Mouse (Mus musculus): Measurements from ENCODE around the gene Kcnip1.

The Kcnip1 gene

DNA sequence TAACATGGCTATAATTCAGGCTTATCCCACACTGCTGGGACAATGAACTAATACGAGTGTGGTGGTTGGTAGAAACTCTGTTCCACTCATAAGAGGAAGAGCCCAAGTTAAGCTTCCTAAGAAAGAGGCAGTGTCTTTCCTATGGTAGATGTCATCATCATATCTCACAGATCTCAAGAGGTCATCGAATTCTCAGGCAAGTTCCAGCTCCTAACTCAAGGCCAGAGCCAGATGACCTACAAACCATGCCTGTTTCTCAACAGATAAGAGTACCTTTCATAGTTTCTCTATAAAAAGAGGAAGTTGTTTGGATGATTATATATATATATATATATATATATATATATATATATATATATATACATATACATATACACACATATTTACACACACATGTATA, 6.4 kb downstream of the Kcnip1 start:
- no peak for DNase-seq (ENCODE audit: low spot score)

GRCm38 (mm10) chr11:33980146-33980545, 12.8 kb downstream of the Kcnip1 start:
- no peak for DNase-seq (ENCODE audit: low spot score)

DNA sequence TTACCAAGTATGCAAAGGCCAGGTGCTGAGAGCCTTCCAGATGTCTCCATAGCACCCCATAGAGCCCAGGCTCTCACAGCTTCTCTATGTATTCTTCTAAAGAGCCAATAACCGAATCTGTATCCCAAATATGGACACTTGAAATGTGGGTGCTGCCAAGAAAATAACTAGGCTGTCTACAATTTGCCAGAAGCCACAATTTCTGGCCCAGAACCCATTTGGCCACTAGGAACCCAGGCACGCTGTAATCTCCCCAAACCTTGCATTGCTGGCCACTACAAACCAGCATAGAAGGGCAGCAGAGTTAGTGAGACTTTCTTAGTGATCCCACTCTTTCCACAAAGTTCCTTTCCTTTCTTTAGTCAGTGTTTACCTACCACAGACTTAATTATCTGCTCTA, 17.8 kb downstream of the Kcnip1 start:
- DNase-seq (ENCODE audit: low spot score) = no peak

DNA sequence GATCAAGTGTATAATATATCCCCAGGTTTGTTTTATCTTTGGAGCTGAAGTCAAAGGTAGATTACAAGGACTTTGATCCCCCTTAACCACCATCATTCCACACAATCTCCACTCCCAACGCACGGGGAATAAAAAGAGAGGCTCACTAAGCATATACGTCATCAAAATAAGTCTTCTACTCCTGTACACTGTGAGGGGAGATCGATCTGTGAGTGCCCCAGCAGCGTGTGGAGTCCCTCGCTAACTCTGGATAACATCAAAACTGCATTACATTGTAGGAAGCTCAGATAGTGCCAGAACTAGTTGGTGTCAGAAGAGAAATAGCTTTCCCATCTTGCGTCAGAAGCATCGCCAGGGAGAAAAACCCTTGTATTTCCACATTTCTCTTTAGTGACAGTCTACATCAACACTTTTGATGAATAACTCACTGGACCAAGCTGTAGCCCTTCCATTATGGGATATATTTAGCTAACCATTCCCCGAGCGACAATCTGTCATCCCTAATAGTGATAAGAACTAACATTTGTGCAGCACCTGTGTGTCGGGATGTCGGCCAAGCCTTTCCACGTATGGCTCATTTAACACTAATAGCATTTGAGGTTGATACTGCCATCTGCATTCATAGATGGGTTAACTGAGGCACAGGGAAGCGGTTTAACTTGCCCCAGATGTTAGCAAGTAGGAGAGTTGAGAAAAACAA, 18.5 kb downstream of the Kcnip1 start:
- DNase-seq (ENCODE audit: low spot score) = no peak

- no peak for DNase-seq (ENCODE audit: low spot score)
These were observed 20.8 kb downstream of the Kcnip1 start for GRCm38 (mm10) chr11:33972114-33972513.

- DNase-seq (ENCODE audit: low spot score) = no peak
These were observed 23.8 kb downstream of the Kcnip1 start for GRCm38 (mm10) chr11:33969199-33969598.

DNA sequence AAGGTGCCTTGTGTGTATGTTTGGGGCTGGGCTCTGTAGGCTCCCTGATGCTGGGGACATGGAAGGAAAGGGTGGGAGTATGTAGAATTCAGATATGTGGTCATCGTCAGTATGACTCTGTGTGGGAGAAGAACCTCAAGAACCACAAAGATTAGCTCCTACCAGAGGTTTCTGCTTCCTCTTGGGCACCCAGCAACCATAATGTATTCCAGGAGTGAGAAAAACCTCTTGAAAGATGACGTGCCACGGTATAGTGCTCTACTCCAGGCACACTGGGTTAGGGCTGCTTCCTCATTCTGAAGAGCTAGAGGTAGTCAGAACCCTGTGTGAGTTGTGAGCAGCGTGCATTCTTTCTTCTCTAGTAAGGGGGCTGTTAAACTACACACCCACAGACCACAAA, 25.2 kb downstream of the Kcnip1 start:
- DNase-seq (ENCODE audit: low spot score) = no peak

DNA sequence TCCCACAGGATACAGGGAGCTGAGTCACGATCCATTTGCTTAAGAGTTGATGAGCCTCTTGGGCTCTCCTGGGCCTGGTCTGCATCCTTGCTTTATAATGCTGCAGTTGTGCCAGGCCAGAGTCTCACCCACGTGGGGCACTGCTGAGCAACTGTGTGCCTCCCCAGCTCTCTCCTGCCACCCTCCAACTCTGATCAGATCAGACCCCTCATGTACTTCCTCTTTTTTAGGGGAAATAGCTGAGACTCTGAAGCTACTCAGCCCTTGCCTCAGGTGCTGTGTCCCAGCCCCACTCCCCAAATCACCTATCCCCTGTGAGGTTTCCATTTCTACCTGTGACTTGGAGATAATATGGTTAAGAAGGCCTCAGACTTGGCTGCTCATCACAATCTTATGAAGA, 27.6 kb downstream of the Kcnip1 start:
- DNase-seq (ENCODE audit: low spot score) = no peak

- DNase-seq (ENCODE audit: low spot score) = no peak
These were observed 30.1 kb downstream of the Kcnip1 start, which contains the start of gene Kcnmb1 for GRCm38 (mm10) chr11:33962688-33963407. TSS of gene Kcnmb1 (plus strand) at chr11:33963013.

DNA sequence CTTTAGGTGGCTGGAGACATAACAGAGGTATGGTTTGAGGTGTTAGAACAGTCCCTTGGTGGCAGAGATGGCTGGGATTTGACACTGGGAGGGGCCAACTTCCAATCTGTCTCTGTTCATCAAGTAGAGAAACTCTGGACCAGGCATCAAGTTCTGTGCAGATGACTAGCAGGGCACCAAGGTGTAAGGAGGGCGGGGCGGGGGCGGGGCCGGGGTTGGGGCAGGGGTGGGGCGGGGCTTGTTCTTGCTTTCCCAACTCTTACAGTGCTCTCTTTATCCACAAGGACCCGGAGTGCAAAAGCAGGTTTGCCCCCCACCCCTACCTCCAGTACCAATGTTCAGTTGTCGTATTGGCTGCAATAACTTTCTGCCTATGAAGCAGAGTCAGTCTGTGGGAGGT, 30.8 kb downstream of the Kcnip1 start:
- no peak for DNase-seq (ENCODE audit: low spot score)

DNA sequence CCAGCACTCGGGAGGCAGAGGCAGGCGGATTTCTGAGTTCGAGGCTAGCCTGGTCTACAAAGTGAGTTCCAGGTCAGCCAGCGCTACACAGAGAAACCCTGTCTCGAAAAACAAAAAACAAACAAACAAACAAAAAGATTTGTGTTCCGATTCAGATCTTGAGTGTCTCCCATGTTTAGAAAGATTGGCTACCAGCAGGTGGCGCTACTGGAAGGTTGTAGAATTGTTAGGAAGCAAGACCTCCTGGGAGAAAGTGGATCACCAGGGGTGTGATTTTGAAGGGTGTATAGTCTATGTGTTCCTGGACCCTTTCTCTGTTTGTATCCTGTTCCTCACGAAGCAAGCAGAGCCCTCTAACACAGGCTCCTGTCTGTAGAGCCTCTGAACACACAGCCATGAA, 34.2 kb downstream of the Kcnip1 start:
- peak; percentile 17 for DNase-seq (ENCODE audit: low spot score)

GRCm38 (mm10) chr11:33957595-33957994, 35.4 kb downstream of the Kcnip1 start:
- DNase-seq (ENCODE audit: low spot score) = no peak

- no peak for DNase-seq (ENCODE audit: low spot score)
These were observed 36.3 kb downstream of the Kcnip1 start for GRCm38 (mm10) chr11:33956623-33957022.

- no peak for DNase-seq (ENCODE audit: low spot score)
These were observed 37.0 kb downstream of the Kcnip1 start for GRCm38 (mm10) chr11:33955982-33956381.

DNA sequence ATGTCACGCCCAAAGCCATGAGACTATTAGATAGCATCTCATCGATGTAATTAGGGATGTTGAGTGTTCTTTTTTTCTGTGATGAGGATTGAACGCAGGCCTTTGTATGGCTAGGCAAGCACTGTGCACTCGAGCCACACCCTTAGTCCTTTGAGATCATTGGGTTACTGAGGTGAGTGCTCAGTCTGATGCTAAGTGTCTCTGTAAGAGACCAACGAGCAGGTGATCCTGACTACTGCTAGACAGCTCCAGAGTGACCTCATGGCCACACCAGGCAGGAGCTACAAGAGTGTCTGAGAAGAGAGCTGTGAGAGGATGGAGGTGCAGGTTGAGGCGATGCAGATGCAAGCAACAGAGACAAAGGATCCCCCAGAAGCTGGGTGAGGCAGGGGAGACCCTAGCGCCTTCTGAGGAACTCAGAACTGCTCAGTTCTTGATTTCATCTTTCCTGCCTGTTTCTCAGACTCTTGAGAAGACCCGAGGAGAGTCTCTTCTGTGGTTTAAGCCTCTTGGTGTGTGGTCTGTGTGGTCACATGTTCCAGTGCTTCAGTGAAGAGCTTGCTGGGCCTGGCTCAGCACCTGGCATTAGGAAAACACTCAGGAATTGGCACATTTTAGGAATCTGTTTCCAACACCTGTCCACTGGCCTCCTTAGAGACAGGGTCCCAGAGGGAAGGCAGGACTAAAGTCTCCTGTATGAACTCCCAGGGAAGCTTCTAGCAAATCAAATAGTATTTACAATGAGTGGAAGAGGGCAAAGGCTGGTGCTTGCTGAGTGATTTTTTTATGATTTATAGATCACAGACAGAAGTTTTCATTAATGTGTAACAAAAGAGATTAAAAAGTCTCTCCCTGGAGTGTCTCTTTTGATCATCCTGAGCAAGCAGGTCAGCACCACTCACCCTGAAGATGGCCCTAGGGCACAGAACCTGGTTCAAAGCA, 41.0 kb downstream of the Kcnip1 start:
- DNase-seq (ENCODE audit: low spot score) = no peak

GRCm38 (mm10) chr11:33951155-33951554, 41.8 kb downstream of the Kcnip1 start:
- no peak for DNase-seq (ENCODE audit: low spot score)

DNA sequence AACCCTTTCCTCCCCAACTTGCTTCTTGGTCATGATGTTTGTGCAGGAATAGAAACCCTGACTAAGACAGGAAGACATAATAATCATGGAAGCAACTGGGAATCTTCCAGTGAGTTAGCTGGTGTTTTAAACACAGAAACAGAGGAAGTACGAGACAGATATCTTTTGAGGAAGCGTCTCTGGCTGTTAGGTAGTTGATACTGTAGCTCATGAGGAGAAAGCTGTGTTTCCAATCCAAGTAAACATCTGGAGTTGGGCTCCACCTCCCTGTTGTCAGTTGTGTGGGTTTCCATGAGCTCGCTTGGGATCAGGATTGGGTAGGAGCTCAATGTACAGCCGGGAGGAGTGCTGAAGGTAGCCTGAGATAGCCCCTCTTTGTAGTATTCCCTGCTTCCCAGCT, 46.5 kb downstream of the Kcnip1 start:
- DNase-seq (ENCODE audit: low spot score) = no peak

- DNase-seq (ENCODE audit: low spot score) = no peak
These were observed 48.1 kb downstream of the Kcnip1 start for GRCm38 (mm10) chr11:33944786-33945328.

DNA sequence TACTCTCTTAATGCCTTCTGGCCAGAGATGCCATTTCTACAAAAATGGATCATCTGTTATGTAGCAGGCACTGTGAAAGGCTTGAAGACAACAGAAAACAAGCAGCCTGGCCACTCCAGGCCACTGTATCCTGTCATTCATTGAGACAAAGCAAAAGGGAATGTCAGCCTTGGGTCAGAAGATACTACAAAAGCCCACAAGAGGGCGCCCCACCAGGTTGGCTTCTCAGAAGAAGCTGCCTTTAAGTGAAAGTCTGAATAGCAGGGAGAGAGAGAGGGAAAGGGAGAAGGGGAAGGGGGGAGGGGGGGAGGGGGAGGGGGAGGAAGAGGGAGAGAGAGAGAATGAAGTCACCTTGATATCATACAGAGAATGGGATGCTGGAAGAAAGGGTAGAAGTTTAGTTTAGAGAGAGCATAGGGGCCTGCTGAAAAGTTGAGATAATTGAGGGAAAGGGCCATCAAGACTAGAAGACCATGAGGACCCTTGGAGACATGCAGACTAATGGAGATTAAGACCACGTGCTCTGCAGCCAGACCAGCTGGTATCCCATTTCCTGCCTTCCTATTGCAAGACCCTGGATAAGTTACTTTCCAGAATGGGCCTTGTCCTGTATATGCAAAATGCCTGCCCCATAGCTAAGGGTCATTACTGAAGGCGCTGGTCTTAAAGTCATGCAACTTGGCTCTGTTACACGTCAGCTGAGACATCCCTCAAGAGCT, 48.7 kb downstream of the Kcnip1 start:
- DNase-seq (ENCODE audit: low spot score) = no peak

- DNase-seq (ENCODE audit: low spot score) = no peak
These were observed 49.4 kb downstream of the Kcnip1 start for GRCm38 (mm10) chr11:33943565-33943964.

DNA sequence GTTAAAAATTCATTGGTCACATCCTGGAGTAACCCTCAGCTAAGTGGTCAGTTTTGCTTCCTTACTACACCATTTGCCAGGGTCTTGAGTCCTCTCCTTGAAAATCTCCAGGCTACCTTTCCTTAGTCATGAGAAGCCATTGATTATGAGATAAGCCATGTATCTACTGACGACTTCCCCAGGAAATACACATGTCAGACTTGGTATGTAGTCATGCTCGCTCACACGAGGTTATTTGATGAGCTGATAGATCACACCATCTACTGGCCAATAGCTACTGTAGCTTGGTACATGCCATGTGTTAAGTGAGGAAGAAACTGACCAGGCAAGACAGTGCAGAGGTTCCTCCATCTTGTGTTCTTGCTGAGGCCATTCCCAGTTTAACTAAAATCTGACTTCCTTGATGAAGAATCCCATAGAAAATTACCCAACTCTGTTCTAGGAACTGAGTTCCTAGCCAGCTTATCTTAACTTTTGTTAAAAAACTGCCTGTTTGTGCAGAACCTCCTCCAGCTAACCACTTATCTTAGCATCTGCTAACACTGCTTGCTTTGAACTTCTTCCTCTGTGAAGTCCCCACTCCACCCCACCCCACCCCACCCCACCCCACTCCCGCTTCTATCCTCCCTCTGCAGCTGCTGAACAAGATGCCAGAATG, 53.4 kb downstream of the Kcnip1 start:
- no peak for DNase-seq (ENCODE audit: low spot score)

All from ovary, postnatal 36 days (tissue).